Mouse (Mus musculus) cerebellum, postnatal 10 days (tissue): Measurements from ENCODE around the gene Dner.

Experiments used
- DNase-seq, 2 experiments: peaks; one replicate each; pipeline ENCODE4 v3.0.0; 2021; ENCODE audit warnings: mixed read lengths in 2 of 2

The Dner gene

DNA sequence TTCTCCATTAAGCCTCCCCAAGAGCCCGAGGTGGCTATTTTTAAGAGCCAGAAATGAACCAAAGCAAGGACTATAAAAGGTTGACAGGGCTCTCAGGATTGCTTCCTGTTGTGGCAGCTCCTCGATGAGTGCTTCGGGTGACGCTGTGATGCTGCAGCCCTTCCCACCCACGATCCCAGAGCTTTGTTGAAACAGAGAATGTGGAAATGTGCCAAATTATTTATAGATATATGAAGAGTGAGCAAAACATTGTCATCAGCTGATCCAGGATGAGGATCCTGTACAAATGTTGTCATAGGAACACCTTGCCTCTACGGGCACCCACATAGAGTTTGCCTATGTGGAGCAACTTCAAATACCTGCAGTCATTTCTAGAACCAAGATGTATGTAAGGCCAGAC lies 67.8 kb downstream of the Dner start:
- DNase-seq = no peak

DNA sequence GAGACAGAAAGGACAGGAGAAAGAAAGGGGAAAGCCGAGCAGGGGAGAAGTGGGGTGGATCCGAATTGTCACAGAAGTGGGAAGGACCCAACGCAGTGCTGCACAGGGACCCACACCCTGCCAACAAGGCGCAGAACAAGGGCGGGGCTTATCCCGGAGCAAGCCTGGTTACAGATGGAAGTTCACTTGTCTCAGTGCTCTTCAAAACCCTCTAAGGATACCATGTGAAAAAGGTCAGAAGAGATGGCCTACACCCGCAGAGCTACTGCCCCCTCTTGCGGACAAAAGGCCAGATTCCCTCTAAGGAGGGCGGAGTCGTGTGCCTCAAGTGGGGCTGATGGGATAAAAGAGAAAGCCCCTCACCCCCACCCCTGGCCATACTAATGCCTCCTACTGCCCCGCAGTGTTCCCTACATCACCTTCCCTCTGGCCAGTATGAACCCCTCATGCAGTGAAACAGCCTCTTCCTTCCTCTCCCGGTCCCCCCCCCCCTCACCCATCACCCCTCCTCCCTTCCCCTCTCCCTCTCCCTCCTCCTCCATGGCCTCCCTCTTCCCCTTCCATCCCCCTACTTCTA lies 73.0 kb downstream of the Dner start:
- peak; percentile 20 to 26 for DNase-seq

DNA sequence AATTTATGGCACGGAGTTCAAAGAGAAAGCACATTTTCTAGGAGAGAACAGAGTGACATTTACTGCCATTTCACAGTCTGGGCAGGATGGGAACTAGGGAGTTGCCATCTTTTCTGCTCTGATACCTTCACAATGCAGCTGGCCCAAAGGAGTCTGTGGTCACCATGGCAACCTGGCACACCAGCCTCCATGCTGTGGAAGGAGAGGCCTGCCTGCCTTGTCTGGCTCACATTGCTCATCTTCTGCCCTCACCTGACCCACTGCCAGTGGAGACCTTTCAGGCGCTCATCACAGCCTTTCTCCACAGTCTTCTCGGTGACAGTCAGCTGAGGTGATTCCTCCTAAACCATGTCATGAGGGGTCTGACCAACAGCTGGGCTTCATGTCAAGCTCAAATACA lies 74.7 kb downstream of the Dner start:
- peak; percentile 97 to 98 for DNase-seq

DNA sequence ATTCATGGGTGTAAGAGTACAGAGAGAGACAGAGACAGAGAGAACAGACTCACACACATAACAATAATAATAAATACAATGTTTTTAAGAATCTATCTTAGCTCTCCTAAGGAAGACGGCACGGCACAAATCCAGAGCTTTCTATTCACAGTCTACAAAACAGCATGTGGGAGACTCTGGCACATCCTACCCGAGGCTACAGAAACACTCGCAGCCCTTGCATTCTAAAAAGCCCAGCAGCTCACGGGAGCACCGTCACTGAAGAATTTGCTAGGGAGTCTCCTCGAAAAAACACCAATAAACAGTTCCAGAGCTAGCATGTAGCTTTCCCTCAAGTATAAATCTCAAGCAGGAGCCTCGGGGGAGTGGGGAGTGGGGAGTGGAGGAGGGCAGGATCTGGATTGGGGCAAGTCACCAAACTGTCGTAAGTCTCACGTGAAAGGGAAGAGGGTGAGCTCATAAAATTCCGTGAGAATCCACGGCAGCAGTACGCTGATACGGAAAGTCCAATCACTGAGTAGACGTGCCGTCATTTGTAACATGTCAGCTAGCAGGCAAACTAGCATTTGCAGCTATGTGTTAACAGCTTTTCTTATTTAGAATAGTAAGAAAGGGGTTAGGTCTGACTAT lies 76.8 kb downstream of the Dner start:
- peak; percentile 34 to 37 for DNase-seq

DNA sequence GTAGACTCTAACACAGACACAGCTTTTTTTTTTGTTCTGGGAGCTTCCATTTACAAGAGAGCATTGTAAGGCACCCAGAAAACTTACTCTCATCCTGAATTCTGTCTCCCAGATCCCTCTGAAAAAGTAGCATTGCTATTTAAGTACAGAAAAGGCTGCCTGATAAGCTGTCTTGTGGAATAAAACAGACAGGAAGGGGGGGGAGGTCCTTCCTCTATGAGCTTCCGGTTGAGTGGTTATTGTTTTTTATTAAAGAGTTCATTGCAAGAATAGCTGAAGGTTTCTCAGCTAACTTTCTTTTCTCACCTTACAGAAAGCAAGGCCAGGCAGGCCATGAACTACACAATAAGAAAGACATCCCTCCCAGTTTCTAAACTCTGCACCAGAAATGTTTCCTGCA lies 77.9 kb downstream of the Dner start:
- no peak for DNase-seq

DNA sequence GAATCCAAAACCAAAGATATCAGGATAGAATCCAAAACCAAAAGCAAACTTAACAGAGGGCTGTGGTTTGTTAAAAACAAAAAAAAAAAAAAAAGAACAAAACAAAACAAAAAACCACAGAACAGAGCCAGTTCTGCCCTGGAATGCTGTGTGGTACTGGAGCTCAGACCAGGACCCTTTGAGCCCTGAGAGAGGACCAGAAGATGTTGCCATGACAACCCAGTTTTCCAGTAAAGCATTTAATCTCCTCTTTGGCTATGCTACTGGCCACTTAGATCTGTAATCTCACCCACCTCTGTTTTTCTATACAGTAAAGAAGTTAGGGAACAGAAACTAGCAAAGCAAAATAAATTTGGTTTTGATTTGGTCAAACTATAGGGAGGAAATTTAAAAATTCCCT lies 79.9 kb downstream of the Dner start:
- no peak for DNase-seq

DNA sequence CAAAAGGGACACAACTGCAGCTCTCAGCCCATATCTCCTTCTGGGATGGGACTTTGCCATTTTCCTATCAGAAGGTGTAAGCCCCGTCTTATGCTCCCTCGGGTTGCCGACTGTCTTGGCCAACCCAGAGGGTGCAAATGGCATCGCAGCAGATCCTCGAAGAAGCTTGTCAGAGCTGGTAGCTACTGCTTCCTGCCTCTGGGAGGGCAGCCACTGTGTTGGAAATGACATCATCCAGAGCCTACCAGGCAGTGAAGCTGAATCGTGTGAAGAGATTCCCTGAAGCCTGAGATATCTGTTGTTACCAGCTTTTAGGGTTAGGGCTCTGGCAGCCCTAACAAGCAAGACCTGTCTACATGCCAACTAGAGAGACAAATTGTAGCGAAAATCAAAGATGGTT lies 81.4 kb downstream of the Dner start:
- no peak for DNase-seq

DNA sequence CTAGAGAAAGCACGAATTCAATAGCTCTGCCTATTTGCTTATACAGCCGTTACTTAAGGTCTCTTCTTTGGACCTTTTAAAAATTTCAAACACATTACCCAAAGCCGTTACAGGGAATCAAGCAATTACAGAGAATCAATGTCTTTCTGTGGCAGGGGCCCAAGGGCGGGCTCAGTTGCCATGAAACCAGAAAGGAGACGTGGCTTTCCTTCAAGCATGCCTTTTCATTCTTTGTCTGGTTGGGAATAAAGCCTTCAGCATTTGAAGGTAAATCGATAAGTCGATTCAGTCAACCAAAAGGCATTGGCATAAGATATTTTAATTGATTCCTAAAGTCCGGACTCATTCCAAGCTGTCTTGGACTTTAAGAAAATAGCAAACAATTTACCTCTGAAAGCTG lies 82.9 kb downstream of the Dner start:
- DNase-seq = peak in 1 of 2 experiments; percentile 44

DNA sequence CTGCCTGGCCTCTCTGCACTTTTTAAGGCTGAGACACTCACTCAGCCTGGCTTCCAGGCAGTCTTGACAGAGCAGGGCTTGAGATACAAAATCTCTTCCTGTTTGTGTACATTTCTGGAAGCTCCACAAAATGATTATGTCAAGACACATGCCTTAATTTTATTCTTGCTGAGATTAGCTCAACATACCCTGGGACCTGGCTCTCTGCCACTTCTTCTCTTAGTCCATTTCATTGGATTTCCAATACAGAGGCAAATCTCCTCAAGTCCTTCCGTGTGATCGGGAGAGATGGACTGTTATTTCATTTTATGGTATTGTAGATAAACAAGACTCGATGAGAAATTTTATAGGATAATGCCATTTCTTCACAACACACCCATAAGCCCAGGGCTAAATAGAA lies 84.7 kb downstream of the Dner start:
- DNase-seq = peak; percentile 47 to 52

DNA sequence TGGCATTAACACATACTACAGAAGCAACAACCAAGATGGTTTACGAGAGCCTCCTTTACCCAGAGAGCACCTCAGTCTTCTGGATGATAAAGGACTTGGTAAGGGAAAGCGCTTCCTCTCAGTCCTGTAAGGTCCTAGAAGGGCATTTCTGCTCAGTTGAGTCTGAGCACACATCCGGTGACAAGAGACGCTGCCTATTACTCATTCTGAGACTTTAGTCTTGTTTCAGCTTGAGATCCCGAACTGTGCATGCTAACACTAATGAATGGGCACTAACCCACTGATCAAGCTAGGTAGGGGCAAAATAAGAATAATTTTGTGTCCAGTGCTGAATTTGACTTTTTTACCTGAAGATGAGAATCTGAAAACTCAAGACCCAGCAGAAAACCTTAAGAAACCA lies 97.0 kb downstream of the Dner start:
- DNase-seq = no peak

DNA sequence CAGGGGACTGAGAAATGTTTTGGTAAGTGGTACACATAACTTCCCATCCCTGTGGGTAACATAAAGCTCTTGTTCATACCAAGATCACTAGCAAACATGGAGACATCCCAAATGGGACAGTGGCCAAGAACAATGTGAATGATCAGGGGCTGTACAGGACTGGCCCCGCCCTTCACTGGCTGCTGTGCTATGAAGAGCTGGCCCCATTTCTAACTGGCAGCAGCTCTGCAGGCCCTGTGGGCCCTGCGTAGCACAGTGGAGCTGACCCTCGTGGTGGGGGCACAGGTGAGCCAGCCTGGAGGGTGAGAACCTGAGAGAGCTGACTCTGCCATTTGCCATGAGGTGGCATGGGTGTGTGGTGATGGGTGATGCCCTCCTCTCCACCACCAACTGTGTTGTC lies 100.0 kb downstream of the Dner start:
- peak; percentile 45 to 61 for DNase-seq

DNA sequence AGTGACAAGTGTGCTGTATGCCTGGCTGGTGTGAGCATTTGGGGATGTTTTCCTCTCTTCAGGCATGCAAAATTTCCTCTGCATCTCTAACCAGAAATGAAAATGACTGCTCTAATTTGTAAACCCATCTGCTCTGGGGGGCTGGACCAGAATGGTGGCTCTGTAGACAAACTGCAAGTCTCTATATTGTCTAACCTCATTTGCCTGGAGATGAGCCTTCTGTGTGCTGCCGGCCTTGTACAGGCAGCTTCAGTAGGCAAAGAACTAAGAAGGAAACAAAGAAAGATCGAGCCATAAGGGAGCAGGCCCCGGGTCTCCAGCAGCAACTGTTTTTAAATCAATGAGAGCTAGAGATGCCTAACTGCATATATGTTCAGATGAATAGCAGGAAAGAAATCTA lies 103.6 kb downstream of the Dner start:
- no peak for DNase-seq

DNA sequence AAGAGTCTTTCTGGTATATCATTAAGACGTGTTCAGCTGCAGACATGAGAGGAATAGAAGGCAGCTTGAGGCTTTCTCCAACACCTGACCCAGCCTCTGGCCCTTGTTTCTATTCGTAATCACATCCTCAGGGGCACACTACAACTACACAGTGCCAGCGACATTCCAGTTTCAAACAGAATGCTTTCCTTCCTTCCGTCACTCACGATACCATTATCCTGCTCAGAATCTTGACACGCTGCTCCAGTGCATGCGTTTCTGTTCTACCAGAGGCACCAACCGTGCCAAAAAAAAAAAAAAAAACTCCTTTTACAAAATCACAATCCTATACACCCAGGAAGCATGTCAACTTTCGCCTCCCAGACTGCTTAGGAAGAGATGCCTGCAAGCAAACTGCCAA lies 105.5 kb downstream of the Dner start:
- DNase-seq = no peak

DNA sequence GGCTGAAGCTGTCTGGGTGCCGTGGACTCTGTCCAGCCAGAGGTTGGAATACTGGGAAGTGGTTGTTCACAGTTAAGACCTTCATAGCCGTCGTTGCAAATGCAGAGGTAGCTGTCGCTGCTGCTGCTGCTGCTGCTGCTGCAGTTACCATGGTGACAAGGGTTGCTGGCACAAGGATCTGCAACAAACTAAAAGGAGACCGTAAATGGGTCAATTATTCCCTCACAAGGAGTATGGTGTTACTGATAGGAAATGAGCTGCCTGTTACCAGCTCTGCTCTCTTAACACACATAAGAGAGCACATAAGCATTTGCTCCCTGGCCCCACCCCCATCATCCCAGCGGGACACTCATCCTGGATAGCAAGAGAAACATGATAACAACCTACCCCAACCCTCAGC lies 110.6 kb downstream of the Dner start:
- DNase-seq = peak; percentile 15 to 46

DNA sequence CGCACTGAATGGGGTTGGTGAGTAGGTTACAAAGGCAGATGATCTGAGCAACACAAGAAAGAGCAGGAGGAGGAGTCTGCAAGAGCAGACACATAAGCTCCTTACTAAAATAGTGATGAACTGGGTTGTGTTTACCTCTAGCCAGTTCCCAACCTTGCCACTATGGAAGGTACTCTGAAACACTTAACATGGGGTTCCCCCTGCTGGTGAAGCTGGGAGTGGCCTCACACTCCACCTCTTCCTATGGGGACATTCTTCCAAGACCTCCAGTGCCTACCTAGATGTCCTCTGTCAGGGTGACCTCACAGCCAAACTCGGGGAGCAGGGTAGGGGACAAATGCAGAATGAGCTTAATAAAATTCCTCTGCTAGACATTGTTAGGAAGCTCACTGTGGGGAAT lies 114.2 kb downstream of the Dner start:
- peak; percentile 88 to 89 for DNase-seq

DNA sequence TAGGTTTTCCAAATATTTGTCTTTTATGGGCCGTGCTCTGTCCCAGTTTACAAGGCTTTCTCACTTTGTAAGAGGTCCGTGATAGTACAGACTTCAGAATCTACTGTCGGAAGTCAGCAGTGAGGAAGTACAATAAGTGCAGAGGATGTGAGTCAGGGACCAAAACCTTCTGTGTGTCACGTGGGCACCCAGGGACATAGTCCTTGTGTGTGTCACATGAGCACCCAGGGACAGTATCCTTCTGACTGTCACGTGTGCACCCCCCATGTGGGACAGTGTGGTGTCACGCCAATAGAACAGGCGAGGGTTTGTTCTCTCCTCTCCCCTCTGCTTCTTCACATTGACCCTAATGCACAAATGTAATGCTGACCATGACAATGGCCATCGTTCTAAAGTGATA lies 134.2 kb downstream of the Dner start:
- DNase-seq = no peak

DNA sequence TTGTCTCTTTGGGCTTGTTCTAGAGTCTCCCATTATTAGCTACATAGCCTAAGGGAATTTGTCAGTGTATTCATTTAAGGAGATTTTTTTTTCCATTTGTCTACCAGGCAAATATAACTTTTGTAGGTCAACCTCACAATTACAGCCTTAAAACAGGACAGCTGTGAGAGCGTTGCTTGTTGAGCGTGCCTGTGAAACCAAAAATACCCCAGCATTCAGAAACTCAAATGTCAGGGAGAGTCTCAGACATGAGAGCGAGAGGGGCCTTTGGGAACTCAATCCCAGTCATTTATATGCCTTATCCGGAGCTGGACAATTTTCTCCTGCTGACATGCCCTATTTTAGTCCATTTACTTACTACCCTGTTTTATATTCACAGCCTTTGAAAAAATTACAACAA lies 134.6 kb downstream of the Dner start:
- DNase-seq = no peak

DNA sequence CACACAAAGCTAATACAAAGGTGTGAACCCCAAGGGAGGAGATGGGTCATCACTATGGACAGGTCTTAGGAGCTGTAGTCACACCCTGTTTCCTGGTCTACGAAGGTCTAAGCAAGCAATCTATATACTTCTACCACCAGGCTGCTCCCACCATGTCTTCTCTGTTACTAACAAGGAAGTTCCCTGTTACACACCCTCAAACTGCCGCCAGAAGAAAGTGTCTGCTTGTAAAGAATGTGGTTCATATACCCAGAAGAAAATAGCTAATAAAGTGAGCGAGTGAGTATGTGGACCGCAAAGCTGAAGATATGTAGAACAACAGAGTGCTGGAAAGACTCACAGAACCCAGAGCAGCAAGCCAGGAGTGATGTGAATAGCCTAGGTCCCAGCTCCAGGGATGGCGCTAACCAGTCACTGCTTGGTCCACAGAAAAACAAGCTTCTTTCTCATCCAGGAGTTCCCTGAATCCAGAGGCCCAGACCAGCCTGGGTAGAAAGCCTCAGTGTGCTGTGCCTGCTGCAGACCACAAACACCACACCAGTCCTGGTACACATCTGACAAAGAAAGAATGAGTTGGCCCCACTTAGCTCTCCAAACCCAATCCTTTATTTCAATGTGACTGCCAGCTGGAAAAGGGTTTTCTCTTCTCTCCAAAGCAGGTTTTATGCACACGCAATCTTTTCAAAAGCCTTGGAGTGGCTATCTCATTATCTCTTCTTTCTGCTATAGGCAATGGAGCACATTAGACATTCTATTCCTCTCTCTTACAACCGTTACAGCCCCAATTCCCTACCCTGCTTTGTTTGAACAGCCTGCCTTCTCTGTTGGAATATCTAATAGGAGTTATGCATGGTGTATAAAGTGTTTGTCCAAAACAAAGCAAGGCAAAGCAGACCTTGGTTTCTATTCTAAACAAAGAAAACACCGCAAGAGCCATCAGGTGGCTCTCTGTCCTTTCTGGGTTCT lies 139.2 kb downstream of the Dner start:
- no peak for DNase-seq

DNA sequence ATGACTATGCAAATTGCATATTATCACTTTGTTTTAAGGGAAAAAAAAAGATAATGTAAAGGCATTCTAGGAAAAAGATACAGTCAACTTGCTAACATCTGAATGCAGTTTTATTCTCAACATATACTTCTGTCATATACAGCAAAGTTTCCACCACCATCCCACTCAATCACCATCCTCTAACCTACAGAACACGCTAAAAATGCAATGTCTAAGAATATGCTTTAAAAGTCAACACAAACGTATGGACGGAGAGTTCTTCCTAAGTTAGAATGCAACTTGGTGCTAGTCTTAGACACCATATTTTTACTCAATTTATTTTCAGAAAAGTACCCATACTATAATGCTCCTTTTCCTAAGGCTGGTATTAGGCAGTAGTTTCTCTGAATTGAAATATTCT lies 144.0 kb downstream of the Dner start:
- no peak for DNase-seq

DNA sequence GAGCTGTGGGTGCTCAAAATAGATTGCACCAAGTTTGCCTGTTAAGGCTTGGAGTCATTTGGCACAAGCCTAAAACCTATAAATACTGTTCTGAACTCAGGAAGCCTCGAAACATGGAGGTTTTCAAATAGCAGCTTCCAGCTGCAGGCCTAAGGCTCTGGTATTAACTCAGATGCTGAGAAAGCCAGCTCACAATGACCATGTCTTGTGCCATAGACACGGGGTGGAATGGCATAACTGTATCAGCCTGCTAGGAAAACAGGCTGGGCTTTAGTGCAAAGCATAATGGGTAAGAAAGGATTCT lies 146.0 kb downstream of the Dner start:
- DNase-seq = no peak

DNA sequence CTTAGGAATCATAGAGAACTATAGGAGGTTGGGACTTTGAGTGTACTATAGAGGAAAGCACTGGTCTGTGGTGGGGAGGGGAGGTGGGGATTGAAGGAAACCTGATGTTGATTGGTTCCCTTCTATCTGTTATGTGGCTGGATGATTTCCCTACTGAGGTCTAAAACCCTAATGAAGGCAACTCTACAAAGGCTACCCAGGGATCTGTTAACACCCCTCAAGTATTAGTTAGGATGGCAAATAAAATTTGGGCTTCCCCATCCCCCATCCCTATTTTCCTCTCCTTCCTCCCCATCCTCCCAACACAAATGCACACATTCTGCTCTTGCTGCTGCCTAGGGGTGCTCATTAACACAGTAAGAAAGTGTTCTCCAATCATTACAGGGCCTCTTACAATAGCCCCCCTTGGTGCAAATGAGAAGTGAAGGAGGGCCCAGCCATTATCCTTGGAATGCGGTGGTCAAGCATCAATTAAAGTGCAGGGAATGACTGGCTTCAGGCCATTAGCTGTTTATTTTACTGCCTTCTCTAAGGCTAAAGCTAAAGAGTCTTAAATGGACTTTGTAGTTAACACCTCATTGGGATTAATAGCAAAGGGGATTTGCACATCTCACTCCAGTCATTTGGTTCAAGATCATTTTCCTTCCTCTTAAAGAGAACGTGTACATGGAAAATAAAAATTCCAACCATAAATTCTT lies 146.5 kb downstream of the Dner start:
- no peak for DNase-seq

DNA sequence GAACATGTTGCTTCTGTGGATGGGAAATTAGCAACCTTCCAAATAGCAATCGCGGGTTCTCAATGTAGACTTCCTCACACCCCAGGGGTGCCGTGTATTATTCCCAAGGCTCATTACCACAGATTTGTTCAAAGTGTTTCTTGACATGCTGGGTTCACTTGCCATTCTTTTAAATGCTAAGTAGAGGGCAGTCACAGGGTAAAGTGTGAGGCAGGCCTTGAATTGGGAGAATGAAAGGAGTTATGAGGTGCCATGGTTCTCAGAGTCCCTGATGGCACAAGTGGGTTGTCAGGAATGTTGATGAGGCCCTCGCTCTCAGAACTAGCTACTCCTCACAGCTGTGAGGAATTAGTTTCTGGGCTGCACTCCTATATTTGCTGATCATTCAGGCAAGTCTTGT lies 160.0 kb downstream of the Dner start:
- no peak for DNase-seq

DNA sequence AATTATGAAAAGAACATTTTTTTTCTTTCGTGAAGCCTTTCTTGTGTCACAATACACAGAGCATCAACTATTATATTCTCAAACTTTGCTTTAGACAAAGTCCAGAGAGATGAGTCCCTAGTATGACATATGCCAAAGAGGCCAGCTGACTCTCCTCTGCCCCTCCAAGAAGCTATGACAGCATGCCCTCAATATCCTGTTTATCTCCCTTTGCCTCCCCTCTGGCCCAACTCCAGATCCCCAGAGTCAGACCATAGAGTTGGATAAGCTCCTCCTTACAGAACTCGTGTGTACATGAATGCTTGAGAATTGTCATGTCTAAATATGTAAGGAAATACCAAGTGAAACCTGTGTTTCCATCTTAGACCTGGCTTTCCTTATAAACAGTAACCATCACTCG lies 170.5 kb downstream of the Dner start:
- peak; percentile 34 to 53 for DNase-seq

DNA sequence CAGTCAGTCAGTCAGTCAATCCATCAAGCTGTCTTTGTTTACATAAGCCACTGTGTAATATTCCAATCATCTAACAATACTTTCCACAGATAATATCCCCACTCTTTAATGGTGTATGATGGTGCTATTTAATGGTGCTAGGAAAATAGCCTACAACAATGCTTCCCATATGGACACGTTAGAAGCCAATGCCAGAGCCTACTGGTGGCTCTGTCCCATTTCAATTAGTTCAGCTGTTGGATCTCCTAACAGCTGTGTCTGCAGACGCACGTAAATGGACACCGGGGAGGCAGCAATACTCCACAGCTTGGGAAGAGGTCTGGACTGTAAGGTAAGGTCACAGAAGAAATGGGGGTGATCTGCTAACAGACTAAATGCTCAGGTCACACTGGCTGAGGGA lies 171.6 kb downstream of the Dner start:
- no peak for DNase-seq
